Mouse (Mus musculus): ENCODE results near the gene Casc4. TPM values are rescaled to one million over a fixed set of nuclear protein-coding genes. Genes with fewer than 3 reads are reported as not detected.
"Not testable (repeated sequence)": the region's sequence is repeated elsewhere in the genome, so short reads cannot be mapped to it uniquely, and the experiment has no call there.

The Casc4 gene
- polyA plus RNA-seq, 1 experiment from 2014 or later: 23.4 TPM

DNA sequence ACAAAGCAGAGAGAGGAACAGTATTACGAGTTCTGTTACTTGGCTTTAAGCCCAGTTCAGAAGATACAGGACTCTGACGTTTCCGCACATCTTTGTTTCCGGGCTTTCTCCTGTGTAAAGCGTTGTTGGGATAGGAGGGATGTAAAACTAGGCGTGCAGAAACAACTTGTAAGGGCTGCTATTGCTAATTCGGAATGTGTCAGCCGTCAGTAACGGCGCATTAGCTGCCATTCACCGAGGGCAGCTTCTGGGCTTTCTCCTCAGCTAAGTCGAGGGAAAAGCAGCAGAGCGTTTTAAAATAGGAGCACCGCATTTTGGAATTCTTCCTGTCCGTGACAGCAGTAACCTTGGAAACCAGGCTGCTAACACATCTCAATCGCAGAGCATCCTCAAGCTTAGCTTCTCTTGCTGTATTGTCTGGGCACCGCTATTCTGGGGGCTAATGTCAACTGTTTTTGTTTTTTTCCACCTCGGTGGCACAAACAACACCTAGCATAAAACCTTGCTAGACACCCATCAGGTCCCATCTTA is 634 bp upstream of the Casc4 start:
- Histone ChIP-seq H3K4me2 (peak overlapping the region; percentile 69), H3K4me1 (peaks cover 12% of the 10 kb centered on the region), H3K27me3 (no peaks in the 10 kb centered on the region), H3K9me3 (no peaks in the 10 kb centered on the region), H3K4me3 (peak overlapping the region; percentile 84), H3K36me3 (no peaks in the 10 kb centered on the region), H3K27ac (peak overlapping the region; percentile 83), H3K9ac (peak overlapping the region; percentile 77)
- no peak for ATAC-seq (ENCODE audit: insufficient number of reproducible peaks, low FRiP score, low TSS enrichment, low read depth)
- 1% methylated on average over 18 of the region's 18 CpGs for WGBS

GRCm38 (mm10) chr2:121867051-121867928 is 520 bp downstream of the Casc4 start:
- H3K36me3 ChIP-seq: no peaks in the 10 kb centered on the region
- H3K27me3 ChIP-seq: no peaks in the 10 kb centered on the region
- peak overlapping the region; percentile 83 for H3K27ac ChIP-seq
- H3K4me2 ChIP-seq: peak overlapping the region; percentile 69
- H3K4me3 ChIP-seq: peak overlapping the region; percentile 84
- WGBS: 1% methylated on average over 56 of the region's 63 CpGs
- peaks cover 12% of the 10 kb centered on the region for H3K4me1 ChIP-seq
- no peaks in the 10 kb centered on the region for H3K9me3 ChIP-seq
- H3K9ac ChIP-seq: peak overlapping the region; percentile 77
- peak; percentile 40; the same call in 1 of the 2 replicates for ATAC-seq (ENCODE audit: insufficient number of reproducible peaks, low FRiP score, low TSS enrichment, low read depth)

GRCm38 (mm10) chr2:121879506-121879905 is 12.7 kb downstream of the Casc4 start:
- H3K9ac ChIP-seq: no peak overlapping the region
- ATAC-seq (ENCODE audit: insufficient number of reproducible peaks, low FRiP score, low TSS enrichment, low read depth): no peak
- H3K4me1 ChIP-seq: no peaks in the 10 kb centered on the region
- H3K4me3 ChIP-seq: no peak overlapping the region
- H3K36me3 ChIP-seq: no peaks in the 10 kb centered on the region
- H3K27me3 ChIP-seq: no peaks in the 10 kb centered on the region
- H3K9me3 ChIP-seq: no peaks in the 10 kb centered on the region
- no peak overlapping the region for H3K4me2 ChIP-seq
- WGBS: 97% methylated on average over 1 of the region's 1 CpGs
- H3K27ac ChIP-seq: no peak overlapping the region

DNA sequence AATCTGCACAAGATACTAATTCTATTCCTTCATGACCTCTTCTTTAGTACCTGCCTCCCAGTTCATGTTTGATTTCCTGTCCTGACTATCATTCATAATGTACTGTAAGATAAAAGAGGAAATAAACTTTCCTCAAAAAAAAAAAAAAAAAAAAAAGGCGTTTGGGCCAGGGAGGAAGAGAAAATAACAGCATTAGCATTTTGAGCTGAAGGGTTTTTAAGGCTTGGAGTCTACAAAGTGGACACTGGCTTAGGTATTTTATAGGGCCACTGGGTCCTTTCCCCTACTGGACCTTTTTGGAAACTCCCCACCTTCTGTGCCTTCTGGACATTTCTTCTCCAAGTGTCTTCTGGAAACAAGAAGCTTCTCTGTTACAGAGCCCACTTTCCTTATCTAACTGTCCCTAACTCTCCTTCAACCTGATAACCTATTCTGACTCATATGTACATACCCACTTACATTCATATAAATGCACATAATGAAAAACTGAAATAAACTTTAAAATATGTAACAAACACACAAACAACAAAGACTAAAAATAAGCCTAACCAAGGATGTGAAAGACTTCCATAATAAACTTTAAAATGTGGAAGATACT is 18.8 kb downstream of the Casc4 start:
- no peak for ATAC-seq (ENCODE audit: insufficient number of reproducible peaks, low FRiP score, low TSS enrichment, low read depth)
- Histone ChIP-seq H3K9me3 (no peaks in the 10 kb centered on the region), H3K4me1 (no peaks in the 10 kb centered on the region), H3K27ac (no peak overlapping the region), H3K9ac (no peak overlapping the region), H3K36me3 (no peaks in the 10 kb centered on the region), H3K4me3 (no peak overlapping the region), H3K27me3 (no peaks in the 10 kb centered on the region), H3K4me2 (no peak overlapping the region)
- WGBS: 80% methylated on average over 1 of the region's 1 CpGs

DNA sequence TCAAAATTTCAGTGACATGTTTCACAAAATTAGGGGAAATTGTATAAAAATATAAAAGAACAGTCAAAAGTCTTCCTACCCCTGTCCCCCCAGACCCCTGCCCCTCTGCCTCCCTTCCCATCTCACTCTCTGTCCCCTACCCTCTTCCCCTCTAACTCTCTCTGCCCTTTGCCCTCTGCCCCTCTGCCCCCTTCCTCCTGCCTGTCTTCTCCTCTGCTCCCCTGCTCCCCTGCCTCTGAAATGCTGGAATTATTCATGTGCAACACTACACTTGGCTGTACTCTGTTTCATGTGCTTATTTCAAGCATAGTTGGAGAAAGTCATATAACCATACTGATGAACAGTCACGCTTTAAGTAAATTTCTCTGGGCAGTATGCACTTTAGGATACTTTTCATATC is 19.6 kb downstream of the Casc4 start:
- no peak overlapping the region for H3K9ac ChIP-seq
- ATAC-seq (ENCODE audit: insufficient number of reproducible peaks, low FRiP score, low TSS enrichment, low read depth): no peak
- H3K4me3 ChIP-seq: no peak overlapping the region
- H3K27ac ChIP-seq: no peak overlapping the region
- no peak overlapping the region for H3K4me2 ChIP-seq
- H3K4me1 ChIP-seq: no peaks in the 10 kb centered on the region
- H3K9me3 ChIP-seq: no peaks in the 10 kb centered on the region
- no peaks in the 10 kb centered on the region for H3K27me3 ChIP-seq
- no peaks in the 10 kb centered on the region for H3K36me3 ChIP-seq
- WGBS: 94% methylated on average over 1 of the region's 1 CpGs

DNA sequence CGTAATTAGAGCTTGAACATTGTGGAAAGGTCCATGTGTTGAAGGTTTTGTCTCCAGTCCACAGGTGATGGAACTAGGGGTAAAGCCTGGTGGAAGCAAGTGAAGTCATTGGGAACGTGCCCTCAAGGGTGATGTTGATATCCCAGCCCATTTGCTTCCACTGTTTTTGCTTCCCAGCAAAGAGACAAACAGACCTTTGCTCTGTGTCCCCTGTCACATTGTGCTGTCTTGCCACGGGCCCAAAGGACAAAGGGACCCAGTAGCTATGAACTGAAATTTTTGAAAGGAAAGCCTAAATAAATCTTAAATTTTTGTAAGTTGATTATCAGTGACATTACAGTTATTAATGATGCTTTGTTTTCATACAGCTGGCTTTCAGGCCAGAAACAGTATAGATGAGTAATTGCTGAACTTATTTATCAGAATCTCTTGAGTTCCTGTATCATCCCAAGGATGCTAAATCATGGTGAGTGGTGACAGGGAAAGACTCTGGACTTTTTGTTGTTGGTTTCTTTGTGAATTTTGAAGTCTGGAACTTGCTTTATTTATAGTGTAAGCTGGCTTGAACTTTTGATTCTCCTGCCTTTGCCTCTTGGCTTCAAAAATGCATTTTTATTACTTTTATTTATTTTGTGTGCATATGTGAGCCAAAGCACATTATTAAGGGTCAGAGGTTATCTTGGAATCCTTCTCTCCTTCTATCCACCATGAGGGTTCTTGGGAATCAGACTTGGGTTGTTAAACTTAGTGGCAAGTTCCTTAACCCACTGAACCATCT is 22.1 kb downstream of the Casc4 start:
- 86% methylated on average over 3 of the region's 3 CpGs for WGBS
- Histone ChIP-seq H3K9ac (no peak overlapping the region), H3K4me3 (no peak overlapping the region), H3K27ac (no peak overlapping the region), H3K27me3 (no peaks in the 10 kb centered on the region), H3K4me2 (no peak overlapping the region), H3K9me3 (no peaks in the 10 kb centered on the region), H3K4me1 (no peaks in the 10 kb centered on the region), H3K36me3 (no peaks in the 10 kb centered on the region)
- no peak for ATAC-seq (ENCODE audit: insufficient number of reproducible peaks, low FRiP score, low TSS enrichment, low read depth)

DNA sequence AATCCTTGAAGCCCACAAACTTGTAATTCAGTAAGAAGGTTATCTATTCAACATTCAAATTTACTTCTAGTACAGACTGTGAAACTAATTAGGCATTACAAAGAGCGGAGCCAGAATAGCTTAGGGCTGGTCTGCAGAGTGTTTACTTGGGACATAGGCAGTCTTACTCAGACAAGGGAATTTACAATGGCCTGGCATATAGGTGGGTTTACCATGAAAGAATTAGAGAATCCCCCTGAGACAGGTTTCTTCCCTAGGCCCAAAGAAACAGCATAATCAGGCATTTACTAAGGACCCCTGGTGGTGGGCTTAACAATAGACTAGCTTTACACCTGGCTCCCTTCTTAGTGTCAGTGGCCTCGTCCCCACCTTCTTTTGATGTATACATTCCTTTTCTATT is 28.5 kb downstream of the Casc4 start:
- no peaks in the 10 kb centered on the region for H3K9me3 ChIP-seq
- no peak overlapping the region for H3K9ac ChIP-seq
- no peak overlapping the region for H3K27ac ChIP-seq
- no peak overlapping the region for H3K4me2 ChIP-seq
- H3K4me3 ChIP-seq: no peak overlapping the region
- H3K4me1 ChIP-seq: no peaks in the 10 kb centered on the region
- no peaks in the 10 kb centered on the region for H3K27me3 ChIP-seq
- WGBS: 80% methylated on average over 2 of the region's 2 CpGs
- H3K36me3 ChIP-seq: no peaks in the 10 kb centered on the region
- ATAC-seq (ENCODE audit: insufficient number of reproducible peaks, low FRiP score, low TSS enrichment, low read depth): no peak

DNA sequence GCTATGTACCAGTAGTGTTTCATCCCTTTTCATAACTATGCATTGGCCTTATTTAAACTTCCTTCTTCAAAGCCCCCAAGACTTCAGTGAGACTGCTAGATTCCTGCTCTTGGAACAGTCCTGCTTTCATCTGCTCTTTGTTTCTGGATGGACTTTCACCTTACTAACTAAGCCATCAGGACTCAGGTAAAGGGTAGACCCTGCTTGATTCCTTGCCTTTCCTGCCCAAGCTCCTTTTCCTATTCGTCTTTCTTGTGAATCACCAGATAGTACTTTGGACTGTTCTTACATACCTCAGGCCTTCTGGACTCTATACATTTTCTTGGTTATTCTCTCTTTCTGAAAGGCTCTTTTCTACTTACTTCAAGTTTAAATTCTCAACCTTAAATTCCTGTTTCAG is 30.1 kb downstream of the Casc4 start:
- no peak overlapping the region for H3K4me3 ChIP-seq

DNA sequence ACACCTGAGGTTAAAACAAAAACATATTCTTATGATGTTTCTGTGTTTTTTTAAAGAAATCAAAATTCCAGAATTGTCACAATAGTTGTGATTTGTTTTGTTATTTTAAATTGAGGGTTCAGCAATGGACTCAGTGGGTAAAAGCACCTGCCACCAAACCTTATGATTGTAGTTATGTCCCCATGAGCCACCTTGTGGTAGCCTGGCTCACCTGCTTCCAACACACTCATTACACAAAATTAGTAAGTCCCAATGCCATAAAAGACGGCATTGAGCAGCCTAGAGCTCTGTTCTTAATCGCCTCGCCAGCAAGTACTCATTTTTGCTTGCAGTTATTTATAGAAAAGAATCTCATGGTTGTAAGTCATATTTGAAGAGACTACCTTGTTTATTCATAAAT is 43.2 kb downstream of the Casc4 start:
- no peaks in the 10 kb centered on the region for H3K4me1 ChIP-seq
- WGBS: 73% methylated on average over 3 of the region's 3 CpGs
- H3K36me3 ChIP-seq: peaks cover 41% of the 10 kb centered on the region
- no peaks in the 10 kb centered on the region for H3K9me3 ChIP-seq
- no peak for ATAC-seq (ENCODE audit: insufficient number of reproducible peaks, low FRiP score, low TSS enrichment, low read depth)
- H3K27ac ChIP-seq: no peak overlapping the region
- no peak overlapping the region for H3K4me3 ChIP-seq
- no peak overlapping the region for H3K9ac ChIP-seq
- no peak overlapping the region for H3K4me2 ChIP-seq
- no peaks in the 10 kb centered on the region for H3K27me3 ChIP-seq

More for the DNA sequence above, 30.1 kb downstream of the Casc4 start:
- Histone ChIP-seq H3K4me1 (no peaks in the 10 kb centered on the region), H3K9ac (no peak overlapping the region), H3K4me2 (no peak overlapping the region), H3K9me3 (no peaks in the 10 kb centered on the region), H3K27ac (no peak overlapping the region), H3K36me3 (no peaks in the 10 kb centered on the region; the same call in 1 of the 2 replicates), H3K27me3 (no peaks in the 10 kb centered on the region)
- WGBS: 88% methylated on average over 1 of the region's 1 CpGs
- ATAC-seq (ENCODE audit: insufficient number of reproducible peaks, low FRiP score, low TSS enrichment, low read depth): no peak

- no peaks in the 10 kb centered on the region for H3K4me1 ChIP-seq
- H3K36me3 ChIP-seq: peaks cover 30% of the 10 kb centered on the region
- no peak overlapping the region for H3K9ac ChIP-seq
- H3K4me3 ChIP-seq: no peak overlapping the region
- WGBS: 85% methylated on average over 5 of the region's 5 CpGs
- H3K9me3 ChIP-seq: no peaks in the 10 kb centered on the region
- no peak overlapping the region for H3K4me2 ChIP-seq
- H3K27me3 ChIP-seq: no peaks in the 10 kb centered on the region
- no peak overlapping the region for H3K27ac ChIP-seq
- no peak for ATAC-seq (ENCODE audit: insufficient number of reproducible peaks, low FRiP score, low TSS enrichment, low read depth)
These were observed 49.5 kb downstream of the Casc4 start for GRCm38 (mm10) chr2:121916047-121916970.

DNA sequence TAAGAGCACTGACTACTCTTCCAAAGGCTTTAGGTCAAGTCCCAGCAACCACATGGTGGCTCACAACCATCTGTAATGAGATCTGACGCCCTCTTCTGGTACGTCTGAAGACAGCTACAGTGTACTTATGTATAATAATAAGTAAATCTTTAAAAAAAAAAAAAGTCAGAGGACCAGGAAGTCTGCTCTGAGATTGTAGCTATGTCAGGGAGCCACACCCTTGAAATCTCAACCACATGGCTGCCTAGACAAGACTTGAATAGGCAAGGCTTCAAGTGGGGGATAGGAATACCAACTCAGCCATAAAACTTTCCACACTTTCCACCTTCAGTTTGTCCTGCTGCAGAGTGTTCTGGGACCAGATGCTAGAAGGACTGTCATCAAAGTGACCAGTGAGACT is 70.9 kb downstream of the Casc4 start:
- H3K27ac ChIP-seq; H3K9ac ChIP-seq; ATAC-seq (ENCODE audit: insufficient number of reproducible peaks, low FRiP score, low TSS enrichment, low read depth); H3K4me2 ChIP-seq; H3K36me3 ChIP-seq; H3K4me3 ChIP-seq; H3K4me1 ChIP-seq; H3K9me3 ChIP-seq; H3K27me3 ChIP-seq: not testable (repeated sequence)
- WGBS: 81% methylated on average over 2 of the region's 2 CpGs

Measured in limb, embryonic 15.5 days (tissue).